Mouse (Mus musculus): Measurements from ENCODE around the gene 2700049A03Rik. TPM values are rescaled to one million over a fixed set of nuclear protein-coding genes. Genes with fewer than 3 reads are reported as not detected.

Gene 2700049A03Rik
- polyA plus RNA-seq, 1 experiment from 2014 or later, result 16.1 TPM

GRCm38 (mm10) chr12:71197671-71198070 lies 61.0 kb downstream of the 2700049A03Rik start:
- H3K4me2 ChIP-seq (replicated peaks), result no peak overlapping the region
- no peaks in the 10 kb centered on the region for H3K9me3 ChIP-seq
- no peaks in the 10 kb centered on the region for H3K4me1 ChIP-seq
- peaks cover 27% of the 10 kb centered on the region for H3K36me3 ChIP-seq
- no peaks in the 10 kb centered on the region for H3K27me3 ChIP-seq (replicated peaks)
- no peak for ATAC-seq (ENCODE audit: low FRiP score, low read depth)
- no peak overlapping the region for H3K9ac ChIP-seq
- H3K4me3 ChIP-seq, result no peak overlapping the region
- H3K27ac ChIP-seq, result no peak overlapping the region
- WGBS, result 73% methylated on average over 3 of the region's 3 CpGs

GRCm38 (mm10) chr12:71201753-71202152 lies 65.1 kb downstream of the 2700049A03Rik start:
- 81% methylated on average over 5 of the region's 5 CpGs for WGBS
- H3K27me3 ChIP-seq (replicated peaks), result no peaks in the 10 kb centered on the region
- H3K4me1 ChIP-seq, result no peaks in the 10 kb centered on the region
- H3K27ac ChIP-seq, result no peak overlapping the region
- peaks cover 23% of the 10 kb centered on the region for H3K36me3 ChIP-seq
- no peaks in the 10 kb centered on the region for H3K9me3 ChIP-seq
- H3K9ac ChIP-seq, result no peak overlapping the region
- no peak overlapping the region for H3K4me2 ChIP-seq (replicated peaks)
- H3K4me3 ChIP-seq, result no peak overlapping the region
- ATAC-seq (ENCODE audit: low FRiP score, low read depth), result no peak

GRCm38 (mm10) chr12:71204303-71204702 lies 67.7 kb downstream of the 2700049A03Rik start:
- no peak for ATAC-seq (ENCODE audit: low FRiP score, low read depth)
- H3K27me3 ChIP-seq (replicated peaks), result no peaks in the 10 kb centered on the region
- H3K9me3 ChIP-seq, result no peaks in the 10 kb centered on the region
- peaks cover 23% of the 10 kb centered on the region for H3K36me3 ChIP-seq
- no peak overlapping the region for H3K27ac ChIP-seq
- H3K4me3 ChIP-seq, result no peak overlapping the region
- no peaks in the 10 kb centered on the region for H3K4me1 ChIP-seq
- H3K4me2 ChIP-seq (replicated peaks), result no peak overlapping the region
- WGBS, result 56% methylated on average over 3 of the region's 3 CpGs
- H3K9ac ChIP-seq, result no peak overlapping the region

GRCm38 (mm10) chr12:71217191-71217590 lies 80.5 kb downstream of the 2700049A03Rik start:
- no peak overlapping the region for H3K4me2 ChIP-seq (replicated peaks)
- WGBS, result 78% methylated on average over 9 of the region's 9 CpGs

GRCm38 (mm10) chr12:71217866-71218522 lies 81.3 kb downstream of the 2700049A03Rik start:
- Histone ChIP-seq H3K27me3 (replicated peaks) (no peaks in the 10 kb centered on the region), H3K27ac (no peak overlapping the region), H3K4me1 (no peaks in the 10 kb centered on the region), H3K36me3 (peaks cover 32% of the 10 kb centered on the region), H3K9ac (0 out of 2 replicates have a peak overlapping the region, but pooled peaks have one; percentile 13), H3K9me3 (no peaks in the 10 kb centered on the region), H3K4me2 (replicated peaks) (no peak overlapping the region), H3K4me3 (no peak overlapping the region)
- 79% methylated on average over 6 of the region's 6 CpGs for WGBS
- no peak for ATAC-seq (ENCODE audit: low FRiP score, low read depth)

More at GRCm38 (mm10) chr12:71217191-71217590, 80.5 kb downstream of the 2700049A03Rik start:
- no peak overlapping the region for H3K4me3 ChIP-seq
- H3K27me3 ChIP-seq (replicated peaks), result no peaks in the 10 kb centered on the region
- no peaks in the 10 kb centered on the region for H3K4me1 ChIP-seq
- H3K9ac ChIP-seq, result no peak overlapping the region
- H3K9me3 ChIP-seq, result no peaks in the 10 kb centered on the region
- H3K36me3 ChIP-seq, result peaks cover 32% of the 10 kb centered on the region
- H3K27ac ChIP-seq, result no peak overlapping the region
- no peak for ATAC-seq (ENCODE audit: low FRiP score, low read depth)

GRCm38 (mm10) chr12:71222761-71223160 lies 86.1 kb downstream of the 2700049A03Rik start:
- H3K4me1 ChIP-seq, result 0 out of 2 replicates have a peak, but pooled peaks cover under 1% of the 10 kb centered on the region
- no peaks in the 10 kb centered on the region for H3K9me3 ChIP-seq
- H3K27me3 ChIP-seq (replicated peaks), result no peaks in the 10 kb centered on the region
- peaks cover 31% of the 10 kb centered on the region for H3K36me3 ChIP-seq
- no peak overlapping the region for H3K4me3 ChIP-seq
- H3K4me2 ChIP-seq (replicated peaks), result no peak overlapping the region
- 95% methylated on average over 6 of the region's 6 CpGs for WGBS
- H3K27ac ChIP-seq, result no peak overlapping the region
- no peak overlapping the region for H3K9ac ChIP-seq
- ATAC-seq (ENCODE audit: low FRiP score, low read depth), result no peak

GRCm38 (mm10) chr12:71227769-71228168 lies 91.1 kb downstream of the 2700049A03Rik start:
- peaks cover 8% of the 10 kb centered on the region for H3K36me3 ChIP-seq
- no peak overlapping the region for H3K4me2 ChIP-seq (replicated peaks)
- ATAC-seq (ENCODE audit: low FRiP score, low read depth), result no peak
- 70% methylated on average over 4 of the region's 4 CpGs for WGBS
- H3K4me1 ChIP-seq, result 0 out of 2 replicates have a peak, but pooled peaks cover 2% of the 10 kb centered on the region
- H3K9ac ChIP-seq, result no peak overlapping the region
- H3K27ac ChIP-seq, result no peak overlapping the region
- no peaks in the 10 kb centered on the region for H3K27me3 ChIP-seq (replicated peaks)
- H3K4me3 ChIP-seq, result no peak overlapping the region
- no peaks in the 10 kb centered on the region for H3K9me3 ChIP-seq

GRCm38 (mm10) chr12:71228925-71229649 lies 92.4 kb downstream of the 2700049A03Rik start:
- ATAC-seq (ENCODE audit: low FRiP score, low read depth), result no peak
- no peak overlapping the region for H3K4me2 ChIP-seq (replicated peaks)
- no peak overlapping the region for H3K4me3 ChIP-seq
- H3K27me3 ChIP-seq (replicated peaks), result no peaks in the 10 kb centered on the region
- H3K4me1 ChIP-seq, result 0 out of 2 replicates have a peak, but pooled peaks cover 2% of the 10 kb centered on the region
- H3K9ac ChIP-seq, result no peak overlapping the region
- H3K36me3 ChIP-seq, result peaks cover 7% of the 10 kb centered on the region; the same call in 1 of the 2 replicates
- no peak overlapping the region for H3K27ac ChIP-seq
- WGBS, result 74% methylated on average over 10 of the region's 10 CpGs
- no peaks in the 10 kb centered on the region for H3K9me3 ChIP-seq

- H3K27ac ChIP-seq, result no peak overlapping the region
- WGBS, result 85% methylated on average over 9 of the region's 9 CpGs
- ATAC-seq (ENCODE audit: low FRiP score, low read depth), result no peak
- H3K9ac ChIP-seq, result no peak overlapping the region
- H3K36me3 ChIP-seq, result 0 out of 2 replicates have a peak, but pooled peaks cover 3% of the 10 kb centered on the region
- no peaks in the 10 kb centered on the region for H3K27me3 ChIP-seq (replicated peaks)
- H3K4me2 ChIP-seq (replicated peaks), result no peak overlapping the region
- H3K4me1 ChIP-seq, result 0 out of 2 replicates have a peak, but pooled peaks cover 2% of the 10 kb centered on the region
- H3K9me3 ChIP-seq, result no peaks in the 10 kb centered on the region
- no peak overlapping the region for H3K4me3 ChIP-seq
These were observed 94.9 kb downstream of the 2700049A03Rik start for GRCm38 (mm10) chr12:71231561-71231960.

GRCm38 (mm10) chr12:71233426-71233825 lies 96.8 kb downstream of the 2700049A03Rik start:
- H3K4me3 ChIP-seq, result no peak overlapping the region
- H3K9me3 ChIP-seq, result no peaks in the 10 kb centered on the region
- ATAC-seq (ENCODE audit: low FRiP score, low read depth), result no peak
- H3K4me2 ChIP-seq (replicated peaks), result no peak overlapping the region
- no peaks in the 10 kb centered on the region for H3K4me1 ChIP-seq
- H3K9ac ChIP-seq, result no peak overlapping the region
- H3K27ac ChIP-seq, result no peak overlapping the region
- H3K36me3 ChIP-seq, result 0 out of 2 replicates have a peak, but pooled peaks cover 3% of the 10 kb centered on the region
- WGBS, result 81% methylated on average over 5 of the region's 5 CpGs
- no peaks in the 10 kb centered on the region for H3K27me3 ChIP-seq (replicated peaks)

- no peak overlapping the region for H3K9ac ChIP-seq
- no peaks in the 10 kb centered on the region for H3K27me3 ChIP-seq (replicated peaks)
- 86% methylated on average over 4 of the region's 4 CpGs for WGBS
- no peaks in the 10 kb centered on the region for H3K4me1 ChIP-seq
- H3K4me2 ChIP-seq (replicated peaks), result no peak overlapping the region
- peaks cover 6% of the 10 kb centered on the region for H3K36me3 ChIP-seq
- H3K9me3 ChIP-seq, result peaks cover 3% of the 10 kb centered on the region
- no peak overlapping the region for H3K27ac ChIP-seq
- no peak overlapping the region for H3K4me3 ChIP-seq
- ATAC-seq (ENCODE audit: low FRiP score, low read depth), result no peak
These were observed 100.4 kb downstream of the 2700049A03Rik start for GRCm38 (mm10) chr12:71237074-71237473.

GRCm38 (mm10) chr12:71242791-71243190 lies 106.1 kb downstream of the 2700049A03Rik start:
- Histone ChIP-seq H3K9me3 (peaks cover 12% of the 10 kb centered on the region), H3K9ac (no peak overlapping the region), H3K27me3 (replicated peaks) (no peaks in the 10 kb centered on the region), H3K4me1 (no peaks in the 10 kb centered on the region), H3K4me3 (no peak overlapping the region), H3K27ac (no peak overlapping the region), H3K4me2 (replicated peaks) (no peak overlapping the region), H3K36me3 (peaks cover 34% of the 10 kb centered on the region)
- WGBS, result 79% methylated on average over 9 of the region's 9 CpGs
- ATAC-seq (ENCODE audit: low FRiP score, low read depth), result no peak

All from neural tube, embryonic 12.5 days (tissue).